Mouse (Mus musculus) heart, embryonic 14.5 days (tissue): ENCODE measurements at regions not wholly inside any gene's neighbourhood (a gene's known extent, or its start where the extent isn't known, plus 50 kb on each side); places are given as distances from the start of the nearest gene placed in this dataset.
"Not testable (repeated sequence)": the region's sequence is repeated elsewhere in the genome, so short reads cannot be mapped to it uniquely, and the experiment has no call there.

Source experiments
- ATAC-seq: fragments of 200-750 bp; cut with Nextera tagmentation; 2 replicates; pipeline ENCODE4 v1.8.0; 2017; ENCODE audit warnings: low read depth, moderate TSS enrichment; ENCODE audit not compliant: insufficient number of reproducible peaks, insufficient read depth, low FRiP score
- H3K27ac ChIP-seq, 2 experiments: fragments of 200-500 bp in 1 of 2; fragments of 300-500 bp in 1 of 2; sonication (generic) in 1 of 2; replicated peaks in 1 of 2; 2 replicates each; pipeline ENCODE4 v1.5.1; 2012 to 2014; ENCODE audit warnings: low read depth in 2 of 2, low read length in 2 of 2, control low read depth in 1 of 2, mild to moderate bottlenecking in 1 of 2, mixed read lengths in 1 of 2; ENCODE audit not compliant: control insufficient read depth in 1 of 2, insufficient read depth in 1 of 2
- H3K27me3 ChIP-seq: fragments of 300-500 bp; sonication (generic); 2 replicates; pipeline ENCODE4 v1.6.1; 2014; ENCODE audit warnings: mild to moderate bottlenecking, low read length, control low read depth; ENCODE audit not compliant: control insufficient read depth, insufficient read depth
- H3K36me3 ChIP-seq: fragments of 300-500 bp; sonication (generic); 2 replicates; pipeline ENCODE4 v1.6.1; 2014; ENCODE audit warnings: mild to moderate bottlenecking, control low read depth, low read length, mixed read lengths; ENCODE audit not compliant: control insufficient read depth, insufficient read depth
- H3K4me1 ChIP-seq, 2 experiments: fragments of 200-500 bp in 1 of 2; fragments of 300-500 bp in 1 of 2; sonication (generic) in 1 of 2; 2 replicates each; pipeline ENCODE4 v1.6.1; 2012 to 2014; ENCODE audit warnings: low read length in 2 of 2, control low read depth in 1 of 2, mixed read lengths in 1 of 2; ENCODE audit not compliant: control insufficient read depth in 2 of 2, insufficient read depth in 2 of 2
- H3K4me2 ChIP-seq: fragments of 300-500 bp; sonication (generic); 2 replicates; pipeline ENCODE4 v1.6.1; 2014; ENCODE audit warnings: mild to moderate bottlenecking, low read length
- H3K4me3 ChIP-seq, 2 experiments: fragments of 200-500 bp in 1 of 2; fragments of 300-500 bp in 1 of 2; sonication (generic) in 1 of 2; 2 replicates each; pipeline ENCODE4 v1.5.1; 2012 to 2014; ENCODE audit warnings: low read length in 2 of 2, mild to moderate bottlenecking in 2 of 2, control low read depth in 1 of 2, low read depth in 1 of 2, moderate library complexity in 1 of 2; ENCODE audit not compliant: control insufficient read depth in 1 of 2, insufficient read depth in 1 of 2
- H3K9ac ChIP-seq: fragments of 300-500 bp; sonication (generic); 2 replicates; pipeline ENCODE4 v1.6.1; 2014; ENCODE audit warnings: mild to moderate bottlenecking, low read length
- H3K9me3 ChIP-seq: fragments of 300-500 bp; sonication (generic); 2 replicates; pipeline ENCODE4 v1.6.1; 2016; ENCODE audit warnings: low read length, control low read depth; ENCODE audit not compliant: control insufficient read depth
- WGBS: fragments of 180-500 bp; shearing (Covaris S2); extraction: QIAGEN DNeasy Blood & Tissue Kit; methylation state at CpG from one replicate; pipeline ENCODE4 v1.1.7; 2014; 5-methylcytosine and 5-hydroxymethylcytosine counted together

DNA sequence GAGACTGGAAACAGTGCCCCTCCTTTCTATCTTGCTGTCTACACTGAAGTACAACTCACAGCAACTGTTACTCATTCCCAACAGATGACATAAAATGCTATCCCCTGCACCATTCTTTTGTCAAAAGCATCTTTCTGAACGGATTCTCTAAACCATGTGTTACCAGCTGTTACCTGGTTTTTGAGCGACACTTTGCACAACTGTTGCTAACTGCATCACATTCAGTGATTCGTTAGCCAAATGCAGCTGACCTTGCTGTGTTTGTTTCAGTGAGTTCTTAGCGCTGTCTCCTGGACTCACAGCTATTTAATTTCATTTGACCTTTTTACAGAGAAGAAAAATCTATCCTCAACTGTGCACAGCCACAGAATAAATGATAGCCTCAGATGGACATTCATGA lies 146.6 kb upstream of the Olfm3 start:
- WGBS, result 67% methylated on average over 4 of the region's 4 CpGs
- Histone ChIP-seq H3K27me3 (no peaks in the 10 kb centered on the region), H3K4me3 (no peak overlapping the region), H3K4me2 (no peak overlapping the region), H3K9me3 (no peaks in the 10 kb centered on the region), H3K4me1 (no peaks in the 10 kb centered on the region), H3K27ac (no peak overlapping the region), H3K36me3 (no peaks in the 10 kb centered on the region), H3K9ac (no peak overlapping the region)
- ATAC-seq, result no peak

DNA sequence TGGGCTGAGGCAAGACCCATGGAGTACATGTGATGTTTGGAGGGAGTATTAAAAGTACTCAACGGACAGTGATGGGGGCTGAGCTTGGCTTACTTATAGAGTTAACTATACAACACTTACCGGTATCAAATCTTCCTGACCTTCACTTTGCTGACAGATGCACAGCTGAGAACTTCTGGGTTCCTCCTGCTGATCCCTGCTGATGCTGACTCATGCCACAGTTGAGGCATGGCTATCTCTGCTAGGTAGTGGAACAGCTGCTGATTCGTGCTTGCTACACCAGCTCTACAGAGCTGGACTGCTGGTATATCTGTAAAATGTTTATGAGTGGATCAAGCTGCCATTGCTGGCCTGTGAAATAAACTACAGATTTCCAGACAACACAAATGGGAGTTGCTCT lies 145.3 kb upstream of the Olfm3 start:
- Histone ChIP-seq H3K9ac (no peak overlapping the region), H3K4me3 (no peak overlapping the region), H3K27ac (no peak overlapping the region), H3K27me3 (no peaks in the 10 kb centered on the region), H3K36me3 (no peaks in the 10 kb centered on the region), H3K4me2 (no peak overlapping the region), H3K9me3 (no peaks in the 10 kb centered on the region), H3K4me1 (no peaks in the 10 kb centered on the region)
- no peak for ATAC-seq
- WGBS, result 71% methylated on average over 3 of the region's 3 CpGs

DNA sequence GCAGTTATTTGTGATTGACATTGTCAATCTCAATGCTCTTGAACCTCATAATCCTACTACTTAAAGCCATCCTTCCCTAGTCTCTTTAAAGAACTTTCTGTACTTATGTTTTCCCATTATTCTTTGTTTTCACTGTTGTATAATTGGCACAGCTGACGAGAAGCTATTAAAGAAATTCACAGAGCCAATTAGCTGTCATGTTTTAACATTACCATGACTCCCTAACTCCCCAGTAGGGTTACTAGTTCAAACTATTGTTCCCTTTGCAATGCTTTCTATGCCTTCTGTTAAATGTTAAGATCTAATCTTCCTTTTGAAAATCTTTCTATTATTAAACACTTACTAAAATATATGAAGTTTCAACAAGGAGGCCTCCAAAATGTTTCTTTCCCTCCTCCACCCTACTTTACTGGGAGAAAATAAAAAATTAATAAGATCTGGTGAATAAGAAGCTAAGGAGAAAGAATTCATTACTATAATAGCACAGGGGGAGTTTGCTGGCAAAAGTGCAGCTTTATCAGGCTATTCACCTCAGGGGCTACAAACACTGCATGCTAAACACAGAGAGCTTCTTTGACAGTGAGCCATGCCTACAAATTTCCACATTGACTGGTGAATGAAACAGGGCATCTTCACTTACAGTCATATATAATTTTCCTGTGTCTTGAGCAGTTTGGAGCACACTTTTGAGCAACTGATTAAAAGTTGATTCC lies 144.4 kb upstream of the Olfm3 start:
- no peaks in the 10 kb centered on the region for H3K4me1 ChIP-seq
- H3K4me3 ChIP-seq, result no peak overlapping the region
- no peaks in the 10 kb centered on the region for H3K27me3 ChIP-seq
- ATAC-seq, result no peak
- H3K27ac ChIP-seq, result no peak overlapping the region
- H3K9me3 ChIP-seq, result no peaks in the 10 kb centered on the region
- H3K4me2 ChIP-seq, result no peak overlapping the region
- H3K36me3 ChIP-seq, result no peaks in the 10 kb centered on the region
- 52% methylated on average over 1 of the region's 1 CpGs for WGBS
- no peak overlapping the region for H3K9ac ChIP-seq

DNA sequence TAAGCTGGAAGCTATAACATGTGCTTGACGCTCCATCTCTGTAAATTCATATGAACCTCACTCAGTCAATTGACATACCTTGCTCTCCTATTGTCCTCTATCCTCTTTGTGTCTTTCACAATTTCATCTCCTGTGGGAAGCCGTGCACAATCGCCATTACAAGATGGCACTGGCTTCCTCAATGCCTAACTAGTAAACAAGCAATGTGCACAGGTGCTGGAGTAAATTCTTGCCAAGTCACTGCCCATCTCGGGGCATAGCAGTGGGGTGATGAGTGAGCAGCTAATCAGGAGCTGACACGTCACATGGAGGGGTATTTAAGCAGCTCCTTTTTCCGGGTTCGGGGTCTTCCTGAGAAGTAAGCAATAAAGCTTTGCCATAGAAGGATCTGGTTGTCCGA lies 141.5 kb upstream of the Olfm3 start:
- WGBS, result 80% methylated on average over 6 of the region's 8 CpGs
- not testable (repeated sequence) for H3K27me3 ChIP-seq, H3K36me3 ChIP-seq, H3K4me1 ChIP-seq, H3K4me2 ChIP-seq, H3K9me3 ChIP-seq, H3K9ac ChIP-seq, H3K4me3 ChIP-seq, H3K27ac ChIP-seq, ATAC-seq

DNA sequence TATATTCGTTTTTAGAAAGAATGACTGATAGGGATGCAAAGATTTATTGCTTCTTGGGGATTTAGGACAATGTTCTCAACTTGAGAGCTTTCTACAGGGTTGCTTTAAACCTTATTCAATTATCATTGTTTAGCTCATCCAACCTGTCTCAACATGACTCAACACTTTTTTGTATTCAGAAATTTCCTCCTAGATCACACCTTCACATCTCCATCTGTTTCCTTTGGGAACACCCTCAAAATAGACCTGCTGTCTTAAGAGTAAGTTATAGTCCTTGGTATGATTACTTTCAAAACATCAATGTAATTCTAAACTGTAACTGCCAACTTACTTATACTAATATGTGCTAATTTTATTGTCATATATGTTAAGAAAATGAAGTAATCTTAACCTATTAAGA lies 114.8 kb upstream of the Olfm3 start:
- no peaks in the 10 kb centered on the region for H3K27me3 ChIP-seq
- no peak overlapping the region for H3K9ac ChIP-seq
- 34% methylated on average over 1 of the region's 1 CpGs for WGBS
- no peaks in the 10 kb centered on the region for H3K4me1 ChIP-seq
- no peaks in the 10 kb centered on the region for H3K9me3 ChIP-seq
- H3K27ac ChIP-seq, result no peak overlapping the region
- no peak for ATAC-seq
- no peak overlapping the region for H3K4me3 ChIP-seq
- no peak overlapping the region for H3K4me2 ChIP-seq
- H3K36me3 ChIP-seq, result no peaks in the 10 kb centered on the region

DNA sequence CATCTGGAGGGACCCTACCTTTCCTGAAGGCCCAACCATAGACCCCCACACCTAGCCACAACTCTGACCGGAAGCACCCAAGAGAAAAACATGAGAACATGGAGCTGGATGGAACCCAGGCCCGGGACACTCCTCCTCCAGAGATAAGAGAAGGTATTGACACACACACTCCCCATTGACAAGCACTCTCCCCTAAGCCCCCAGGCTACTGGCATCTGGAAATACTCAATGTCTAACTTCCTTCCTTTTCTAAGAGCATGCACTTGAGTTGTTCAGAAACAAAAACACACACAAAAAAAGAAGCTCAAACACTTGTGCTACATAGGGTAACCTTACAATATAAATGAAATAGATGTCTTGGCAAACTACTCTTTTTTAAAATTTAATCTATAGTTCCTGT lies 113.9 kb upstream of the Olfm3 start:
- Histone ChIP-seq H3K36me3 (no peaks in the 10 kb centered on the region), H3K4me1 (no peaks in the 10 kb centered on the region), H3K4me3 (no peak overlapping the region), H3K27ac (no peak overlapping the region), H3K4me2 (no peak overlapping the region), H3K27me3 (no peaks in the 10 kb centered on the region), H3K9me3 (no peaks in the 10 kb centered on the region), H3K9ac (no peak overlapping the region)
- 5% methylated on average over 2 of the region's 2 CpGs for WGBS
- no peak for ATAC-seq

DNA sequence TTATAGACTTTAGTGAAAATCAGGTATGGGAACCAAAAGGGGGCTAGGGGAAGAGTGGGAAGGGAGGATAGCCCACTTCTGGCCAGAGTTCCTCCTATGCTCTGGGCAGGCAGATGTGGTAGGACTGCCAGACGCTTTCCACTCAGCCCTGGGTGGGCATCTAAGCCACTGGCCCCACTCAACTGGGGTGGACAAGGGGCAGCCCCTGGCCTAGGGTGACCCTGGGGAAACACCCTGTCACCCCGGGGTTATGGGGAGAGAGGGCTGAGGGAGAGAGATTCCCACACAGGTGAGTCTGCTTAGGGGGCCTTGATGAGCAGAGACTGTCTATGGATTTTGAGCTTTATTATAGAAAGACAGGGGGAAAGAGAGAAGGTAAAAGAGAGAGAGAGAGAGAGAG lies 70.8 kb upstream of the Olfm3 start:
- no peaks in the 10 kb centered on the region for H3K27me3 ChIP-seq
- H3K9ac ChIP-seq, result no peak overlapping the region
- H3K27ac ChIP-seq, result no peak overlapping the region
- ATAC-seq, result peak; percentile 50; the same call in 1 of the 2 replicates
- no peaks in the 10 kb centered on the region for H3K9me3 ChIP-seq
- H3K4me2 ChIP-seq, result no peak overlapping the region
- no peaks in the 10 kb centered on the region for H3K4me1 ChIP-seq
- no peaks in the 10 kb centered on the region for H3K36me3 ChIP-seq
- no peak overlapping the region for H3K4me3 ChIP-seq
- WGBS, result 72% methylated on average over 2 of the region's 2 CpGs
